Mouse (Mus musculus) midbrain, embryonic 15.5 days (tissue): Measurements from ENCODE around the gene Mtss1l. TPM values are rescaled to one million over a fixed set of nuclear protein-coding genes. Genes with fewer than 3 reads are reported as not detected.

Experiments used
- polyA plus RNA-seq: library from polyadenylated mRNA; unstranded; fragments of >200 nt; fragmentation: Nextera tagmentation; extraction: Ambion mirVana; gene quantifications from 2 replicates; pipeline ENCODE4 v1.2.1, GENCODE M21; 2015

Mtss1l gene
- polyA plus RNA-seq, 1 experiment from 2014 or later: 45.7 TPM

Other genes starting within 250 kb of the Mtss1l start
- 32.0 and 32.7 TPM in 2 replicates for gene Vac14, start 102.9 kb upstream of the Mtss1l start, polyA plus RNA-seq
- 6.9 and 8.2 TPM in 2 replicates for gene Il34, start 84.4 kb downstream of the Mtss1l start, polyA plus RNA-seq
- 74.9 and 77.1 TPM in 2 replicates for gene Cog4, start 125.1 kb downstream of the Mtss1l start, polyA plus RNA-seq
- gene Sf3b3, start 125.3 kb downstream of the Mtss1l start, polyA plus RNA-seq: 99.3 and 101 TPM in 2 replicates
- gene Fuk, start 181.0 kb downstream of the Mtss1l start, polyA plus RNA-seq: 7.3 and 8.0 TPM in 2 replicates
- 28.0 and 29.2 TPM in 2 replicates for gene St3gal2, start 198.4 kb downstream of the Mtss1l start, polyA plus RNA-seq